In genomic region chr10:40638276-40638675, GRCm38 (mm10) we compare ENCODE assay signal across 10 mouse cellular contexts. TPM values are rescaled to one million over a fixed set of nuclear protein-coding genes. Genes with fewer than 3 reads are reported as not detected.
DNase-seq lines count a peak whose midpoint lies in the region; ATAC-seq lines count a peak whose summit lies in the region.
"Had no signal": no experiment of that assay in that cellular context is flagged by ENCODE, and none has a peak within 500 bp of the region (broad histone marks: within the 10 kb centered on the region; RNA-seq: fewer than 3 reads in every experiment).

No protein-coding gene starts in this region.

- no peak overlapping the region for H3K9ac ChIP-seq in hindbrain, embryonic 11.5 days (ENCODE audit: low read depth, low read length)
- no peak overlapping the region for H3K9ac ChIP-seq in hindbrain, embryonic 16.5 days (ENCODE audit: low read depth, low read length)
- H3K9ac ChIP-seq in heart, embryonic 13.5 days = peak overlapping the region; percentile 41; the same call in 1 of the 2 replicates
- H3K9ac ChIP-seq: embryonic facial prominence, embryonic 12.5 days had no signal

- no peak overlapping the region for H3K4me2 ChIP-seq in hindbrain, embryonic 11.5 days (replicated peaks; ENCODE audit: low read depth, low read length)
- H3K4me2 ChIP-seq in hindbrain, embryonic 16.5 days (ENCODE audit: low read length) = no peak overlapping the region
- H3K4me2 ChIP-seq in heart, embryonic 13.5 days = no peak overlapping the region
- H3K4me2 ChIP-seq: embryonic facial prominence, embryonic 12.5 days had no signal

- intact Hi-C loops in left cerebral cortex, postnatal 36 days (cut with DNase I) = loop anchor here (2.0 kb wide), 1 partner anchor 51 kb away; no protein-coding TSS in a partner anchor

- peaks cover 2% of the 10 kb centered on the region; the same call in 1 of the 2 replicates for H3K4me1 ChIP-seq in hindbrain, embryonic 11.5 days (replicated peaks; ENCODE audit: control insufficient read depth, insufficient read depth, low read length)
- H3K4me1 ChIP-seq in hindbrain, embryonic 16.5 days (ENCODE audit: control insufficient read depth, insufficient read depth, low read depth, low read length) = peaks cover 7% of the 10 kb centered on the region
- peaks cover 39% of the 10 kb centered on the region for H3K4me1 ChIP-seq in heart, embryonic 13.5 days

- 48% methylated on average over 7 of the region's 7 CpGs for WGBS in hindbrain, embryonic 11.5 days
- WGBS in hindbrain, embryonic 16.5 days = 43% methylated on average over 7 of the region's 7 CpGs
- 60% methylated on average over 7 of the region's 7 CpGs for WGBS in heart, embryonic 13.5 days

- no peak for ATAC-seq in hindbrain, embryonic 11.5 days (ENCODE audit: low FRiP score)
- ATAC-seq in hindbrain, embryonic 16.5 days = no peak
- ATAC-seq in heart, embryonic 13.5 days (ENCODE audit: extremely low read depth, insufficient number of reproducible peaks, low FRiP score, low TSS enrichment) = no peak

- no peaks in the 10 kb centered on the region for H3K27me3 ChIP-seq in hindbrain, embryonic 11.5 days (ENCODE audit: control insufficient read depth, insufficient read depth, low read length)
- H3K27me3 ChIP-seq in hindbrain, embryonic 16.5 days (replicated peaks; ENCODE audit: control insufficient read depth, insufficient read depth, low read length) = no peaks in the 10 kb centered on the region
- H3K27me3 ChIP-seq in heart, embryonic 13.5 days (replicated peaks) = no peaks in the 10 kb centered on the region
- H3K27me3 ChIP-seq: embryonic facial prominence, embryonic 12.5 days had no signal

- no peak overlapping the region for H3K27ac ChIP-seq in hindbrain, embryonic 11.5 days (ENCODE audit: low read depth, low read length)
- no peak overlapping the region for H3K27ac ChIP-seq in hindbrain, embryonic 16.5 days (ENCODE audit: low read depth, low read length)
- H3K27ac ChIP-seq in heart, embryonic 13.5 days (replicated peaks) = peak overlapping the region; percentile 53
- H3K27ac ChIP-seq: embryonic facial prominence, embryonic 12.5 days; macrophage had no signal

- H3K4me3 ChIP-seq in hindbrain, embryonic 11.5 days (ENCODE audit: low read depth, low read length) = no peak overlapping the region
- no peak overlapping the region for H3K4me3 ChIP-seq in hindbrain, embryonic 16.5 days (ENCODE audit: low read length)
- H3K4me3 ChIP-seq in heart, embryonic 13.5 days = no peak overlapping the region
- H3K4me3 ChIP-seq: embryonic facial prominence, embryonic 12.5 days had no signal

- peak; percentile 22 for DNase-seq in hindbrain, embryonic 11.5 days (ENCODE audit: low spot score)
- DNase-seq in cerebellum, adult 18-20 months = peak; percentile 77 to 80
- peak; percentile 84 to 88 for DNase-seq in left cerebral cortex, postnatal 36 days (ENCODE audit: low spot score in 2 of 2)
- DNase-seq in spleen, postnatal 10 days (ENCODE audit: low spot score in 2 of 2) = no peak
- no peak for DNase-seq in lung, adult 18-20 months
- DNase-seq in urinary bladder, postnatal 36 days (ENCODE audit: low spot score in 2 of 2) = no peak

- H3K36me3 ChIP-seq in hindbrain, embryonic 11.5 days (ENCODE audit: control insufficient read depth, insufficient read depth, low read length) = no peaks in the 10 kb centered on the region
- no peaks in the 10 kb centered on the region for H3K36me3 ChIP-seq in hindbrain, embryonic 16.5 days (ENCODE audit: control insufficient read depth, insufficient read depth, low read length)
- no peaks in the 10 kb centered on the region for H3K36me3 ChIP-seq in heart, embryonic 13.5 days
- H3K36me3 ChIP-seq: embryonic facial prominence, embryonic 12.5 days had no signal

- H3K9me3 ChIP-seq in hindbrain, embryonic 11.5 days (ENCODE audit: control insufficient read depth, low read length) = no peaks in the 10 kb centered on the region
- H3K9me3 ChIP-seq in hindbrain, embryonic 16.5 days (ENCODE audit: control insufficient read depth, low read length) = no peaks in the 10 kb centered on the region
- H3K9me3 ChIP-seq in heart, embryonic 13.5 days = no peaks in the 10 kb centered on the region
- H3K9me3 ChIP-seq: embryonic facial prominence, embryonic 12.5 days had no signal

RNA-seq across cellular contexts. Expression of gene Ddo, which starts 8.5 kb away (rescaled TPM):
- 0.17 and 0.57 TPM in 2 replicates for polyA plus RNA-seq in hindbrain, embryonic 11.5 days (2014; fragmentation: Nextera tagmentation; extraction: Ambion mirVana)
- 1.4 and 2.9 TPM in 2 replicates for polyA plus RNA-seq in hindbrain, embryonic 16.5 days (2015; fragmentation: Nextera tagmentation; extraction: Ambion mirVana)
- 10.7 and 12.1 TPM in 2 replicates for polyA plus RNA-seq in heart, embryonic 13.5 days (2015; fragmentation: Nextera tagmentation; extraction: Ambion mirVana)
- 10 to 100 TPM in 1 of 2 experiments, 1 to 10 TPM in 1; 8.5 to 12.7 TPM for total RNA-seq in left cerebral cortex, postnatal 36 days (2021)
- polyA plus RNA-seq: macrophage had no signal

RNA-seq across cellular contexts. Expression of gene Mettl24, which starts 44.8 kb away (rescaled TPM):
- polyA plus RNA-seq in hindbrain, embryonic 11.5 days (2014; fragmentation: Nextera tagmentation; extraction: Ambion mirVana) = 0.97 and 1.2 TPM in 2 replicates
- 0.84 and 0.94 TPM in 2 replicates for polyA plus RNA-seq in hindbrain, embryonic 16.5 days (2015; fragmentation: Nextera tagmentation; extraction: Ambion mirVana)
- polyA plus RNA-seq in heart, embryonic 13.5 days (2015; fragmentation: Nextera tagmentation; extraction: Ambion mirVana) = 2.4 TPM in 2 replicates
- total RNA-seq in left cerebral cortex, postnatal 36 days (2021) = 1 to 10 TPM; 2.5 to 2.8 TPM
- polyA plus RNA-seq: macrophage had no signal

Comparison
In these comparisons a context has a peak if more than half of its experiments do, and no peak if none do; other contexts are left out.
1. DNase-seq: peak in hindbrain, embryonic 11.5 days (single experiment), cerebellum, adult 18-20 months (2 of 2) and left cerebral cortex, postnatal 36 days (2 of 2); none in spleen, postnatal 10 days (0 of 2), lung, adult 18-20 months (0 of 2) and urinary bladder, postnatal 36 days (0 of 2).